Mouse (Mus musculus) embryonic facial prominence, embryonic 12.5 days (tissue): ENCODE results near the gene Ruvbl2. TPM values are rescaled to one million over a fixed set of nuclear protein-coding genes. Genes with fewer than 3 reads are reported as not detected.
"Not testable (repeated sequence)": the region's sequence is repeated elsewhere in the genome, so short reads cannot be mapped to it uniquely, and the experiment has no call there.

Experiments used
- ATAC-seq: fragments of 200-750 bp; cut with Nextera tagmentation; 2 replicates; pipeline ENCODE4 v1.8.0; 2017; ENCODE audit not compliant: insufficient number of reproducible peaks, insufficient read depth, low FRiP score, low TSS enrichment
- H3K27ac ChIP-seq: fragments of 300-500 bp; sonication (generic); 2 replicates; pipeline ENCODE4 v1.5.1; 2016; ENCODE audit warnings: mild to moderate bottlenecking
- H3K27me3 ChIP-seq: fragments of 300-500 bp; sonication (generic); 2 replicates; pipeline ENCODE4 v1.6.1; 2016; ENCODE audit warnings: mild to moderate bottlenecking, moderate library complexity
- H3K36me3 ChIP-seq: fragments of 300-500 bp; sonication (generic); 2 replicates; pipeline ENCODE4 v1.6.1; 2016; ENCODE audit warnings: mild to moderate bottlenecking
- H3K4me1 ChIP-seq: fragments of 300-500 bp; sonication (generic); 2 replicates; pipeline ENCODE4 v1.6.1; 2016
- H3K4me2 ChIP-seq: fragments of 300-500 bp; sonication (generic); replicated peaks from 2 replicates; pipeline ENCODE4 v1.6.1; 2016; ENCODE audit warnings: mild to moderate bottlenecking, moderate library complexity
- H3K4me3 ChIP-seq: fragments of 300-500 bp; sonication (generic); 2 replicates; pipeline ENCODE4 v1.5.1; 2016; ENCODE audit warnings: mild to moderate bottlenecking
- H3K9ac ChIP-seq: fragments of 300-500 bp; sonication (generic); 2 replicates; pipeline ENCODE4 v1.6.1; 2016; ENCODE audit warnings: mild to moderate bottlenecking, moderate library complexity
- H3K9me3 ChIP-seq: fragments of 300-500 bp; sonication (generic); 2 replicates; pipeline ENCODE4 v1.6.1; 2016; ENCODE audit warnings: mild to moderate bottlenecking, moderate library complexity
- WGBS: fragments of 180-500 bp; shearing (Covaris S2); methylation state at CpG from one replicate; pipeline ENCODE4 v1.1.7; 2016; 5-methylcytosine and 5-hydroxymethylcytosine counted together
- polyA plus RNA-seq: library from polyadenylated mRNA; unstranded; fragments of >200 nt; fragmentation: Nextera tagmentation; extraction: Ambion mirVana; gene quantifications from 2 replicates; pipeline ENCODE4 v1.2.1, GENCODE M21; 2016

Gene Ruvbl2
- polyA plus RNA-seq, 1 experiment from 2014 or later, result 151 TPM

DNA sequence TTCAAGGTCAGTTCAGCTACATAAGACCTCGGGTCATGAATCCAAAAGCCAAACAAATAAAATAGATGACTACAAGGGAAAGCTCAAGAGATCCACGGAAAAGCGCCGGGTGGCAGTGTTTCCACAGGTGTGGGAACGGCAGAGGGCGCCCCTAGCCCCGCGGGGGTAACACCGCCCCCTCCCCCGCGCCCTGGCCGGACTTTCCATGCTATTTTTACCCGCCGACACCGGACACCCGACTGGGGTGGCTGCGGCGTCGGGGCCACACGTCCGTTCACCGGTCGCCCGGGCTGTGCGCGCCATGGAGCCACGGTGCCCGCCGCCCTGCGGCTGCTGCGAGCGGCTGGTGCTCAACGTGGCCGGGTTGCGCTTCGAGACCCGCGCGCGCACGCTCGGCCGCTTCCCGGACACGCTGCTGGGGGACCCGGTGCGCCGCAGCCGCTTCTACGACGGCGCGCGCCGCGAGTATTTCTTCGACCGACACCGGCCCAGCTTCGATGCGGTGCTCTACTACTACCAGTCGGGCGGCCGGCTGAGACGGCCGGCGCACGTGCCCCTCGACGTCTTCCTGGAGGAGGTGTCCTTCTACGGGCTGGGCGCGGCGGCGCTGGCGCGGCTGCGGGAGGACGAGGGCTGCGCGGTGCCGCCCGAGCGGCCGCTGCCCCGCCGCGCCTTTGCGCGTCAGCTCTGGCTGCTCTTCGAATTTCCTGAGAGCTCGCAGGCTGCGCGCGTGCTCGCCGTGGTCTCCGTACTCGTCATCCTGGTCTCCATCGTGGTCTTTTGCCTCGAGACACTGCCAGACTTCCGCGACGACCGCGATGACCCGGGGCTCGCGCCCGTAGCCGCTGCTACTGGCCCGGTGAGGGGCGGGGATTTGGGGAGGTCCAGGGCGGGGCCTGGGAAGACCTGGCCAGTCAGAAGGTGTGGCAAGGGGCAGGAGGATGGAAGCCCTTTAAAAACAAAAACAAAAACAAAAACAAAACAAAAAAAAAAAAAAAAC, 31.4 kb downstream of the Ruvbl2 start:
- WGBS, result 2% methylated on average over 113 of the region's 114 CpGs
- Histone ChIP-seq H3K9ac (peak overlapping the region; percentile 33), H3K36me3 (no peaks in the 10 kb centered on the region), H3K4me1 (0 out of 2 replicates have a peak, but pooled peaks cover 4% of the 10 kb centered on the region), H3K9me3 (no peaks in the 10 kb centered on the region), H3K4me2 (peak overlapping the region; percentile 63), H3K4me3 (peak overlapping the region; percentile 40), H3K27ac (no peak overlapping the region), H3K27me3 (peaks cover 66% of the 10 kb centered on the region)
- ATAC-seq, result no peak

DNA sequence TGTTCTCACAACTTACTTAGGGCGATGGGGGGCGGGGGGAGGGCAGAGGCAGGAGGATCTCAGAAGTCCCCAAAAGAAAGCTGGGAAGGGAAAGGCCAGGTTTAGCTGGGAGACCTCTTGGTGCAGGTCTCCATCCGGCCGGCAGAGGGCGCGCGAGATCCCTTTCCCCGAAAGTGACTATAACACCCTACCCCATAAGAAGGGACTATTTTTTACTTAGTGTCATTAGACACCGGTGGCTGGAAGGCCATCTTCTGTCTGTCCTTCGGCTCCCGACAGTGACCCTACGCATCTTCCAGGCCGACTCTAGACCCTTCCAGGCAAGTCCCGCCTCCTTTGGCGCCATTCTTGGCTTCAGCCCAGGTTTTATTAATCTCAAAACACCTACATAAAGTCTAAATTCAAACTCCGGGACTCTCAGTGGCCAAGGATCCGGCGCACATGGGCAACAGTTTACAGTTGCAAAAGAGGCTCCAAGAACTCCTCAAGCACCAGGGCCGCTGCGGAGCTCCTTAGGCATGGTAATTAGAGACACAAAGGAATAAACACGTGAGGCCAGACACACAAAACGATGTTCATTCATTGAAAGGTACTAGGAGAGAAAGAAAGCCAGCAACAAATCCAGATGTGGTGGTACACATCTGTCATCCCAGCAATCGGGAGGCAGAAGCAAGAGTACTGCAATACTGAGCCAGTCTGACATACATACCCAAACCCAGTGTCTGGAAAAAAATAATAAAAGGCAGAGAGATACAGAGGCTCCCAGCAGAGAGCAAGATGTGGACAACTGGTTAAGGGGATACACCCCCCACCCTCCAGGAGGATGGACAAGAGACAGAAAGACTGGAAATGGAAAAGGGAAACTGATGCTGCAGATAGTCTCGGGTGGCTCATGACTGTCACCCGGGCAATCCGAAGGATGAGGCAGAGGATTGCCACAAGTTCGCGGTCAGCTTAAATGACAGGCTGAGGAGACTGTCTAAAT, 32.5 kb downstream of the Ruvbl2 start, which contains the start of gene Kcna7:
Gene Kcna7 (plus strand): TSS at position 563 of the 985 bp plus-strand sequence.
- Histone ChIP-seq H3K4me1 (0 out of 2 replicates have a peak, but pooled peaks cover 4% of the 10 kb centered on the region), H3K4me2 (peak within 1 kb of the TSS; percentile 63), H3K9ac (peak within 1 kb of the TSS; percentile 33), H3K27me3 (peaks cover 56% of the 10 kb centered on the region), H3K4me3 (peak within 1 kb of the TSS; percentile 40), H3K9me3 (no peaks in the 10 kb centered on the region), H3K27ac (no peak within 1 kb of the TSS), H3K36me3 (no peaks in the 10 kb centered on the region)
- no peak for ATAC-seq
- 12% methylated on average over 28 of the region's 28 CpGs for WGBS

DNA sequence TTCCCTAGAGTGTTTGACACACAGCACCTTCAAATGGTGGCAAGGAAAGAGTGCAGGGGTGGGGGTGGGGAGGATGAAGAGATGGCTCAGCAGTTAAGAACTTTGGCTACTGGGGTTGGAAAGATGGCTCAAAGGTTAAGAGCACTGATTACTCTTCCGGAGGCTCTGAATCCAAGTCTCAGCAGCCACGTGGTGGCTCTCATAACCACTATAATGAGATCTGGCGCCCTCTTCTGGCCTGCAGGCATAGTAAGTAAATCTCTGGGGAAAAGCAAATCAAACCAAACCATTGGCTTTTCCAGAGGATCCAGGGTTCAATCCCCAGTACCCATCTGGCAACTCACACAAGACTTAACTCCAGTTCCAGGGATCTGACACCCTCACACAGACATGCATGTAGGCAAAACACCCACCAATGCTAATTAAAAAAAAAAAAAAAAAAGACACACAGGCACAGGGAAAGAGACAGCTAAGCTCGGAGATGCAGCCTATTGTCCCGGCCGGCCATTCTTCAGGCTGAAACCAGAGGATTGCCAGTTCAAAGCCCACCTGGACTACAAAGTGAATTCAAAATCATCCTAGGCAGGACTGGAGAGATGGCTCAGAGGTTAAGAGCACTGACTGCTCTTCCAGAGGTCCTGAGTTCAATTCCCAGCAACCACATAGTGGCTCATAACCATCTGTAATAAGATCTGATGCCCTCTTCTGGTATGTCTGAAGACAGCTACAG, 34.2 kb downstream of the Ruvbl2 start:
- H3K27me3 ChIP-seq, result peaks cover 39% of the 10 kb centered on the region
- 0 out of 2 replicates have a peak, but pooled peaks cover 4% of the 10 kb centered on the region for H3K4me1 ChIP-seq
- no peaks in the 10 kb centered on the region for H3K9me3 ChIP-seq
- no peak overlapping the region for H3K4me3 ChIP-seq
- no peak overlapping the region for H3K27ac ChIP-seq
- no peak overlapping the region for H3K4me2 ChIP-seq
- ATAC-seq, result no peak
- no peak overlapping the region for H3K9ac ChIP-seq
- no peaks in the 10 kb centered on the region for H3K36me3 ChIP-seq
- WGBS, result 44% methylated on average over 6 of the region's 6 CpGs

DNA sequence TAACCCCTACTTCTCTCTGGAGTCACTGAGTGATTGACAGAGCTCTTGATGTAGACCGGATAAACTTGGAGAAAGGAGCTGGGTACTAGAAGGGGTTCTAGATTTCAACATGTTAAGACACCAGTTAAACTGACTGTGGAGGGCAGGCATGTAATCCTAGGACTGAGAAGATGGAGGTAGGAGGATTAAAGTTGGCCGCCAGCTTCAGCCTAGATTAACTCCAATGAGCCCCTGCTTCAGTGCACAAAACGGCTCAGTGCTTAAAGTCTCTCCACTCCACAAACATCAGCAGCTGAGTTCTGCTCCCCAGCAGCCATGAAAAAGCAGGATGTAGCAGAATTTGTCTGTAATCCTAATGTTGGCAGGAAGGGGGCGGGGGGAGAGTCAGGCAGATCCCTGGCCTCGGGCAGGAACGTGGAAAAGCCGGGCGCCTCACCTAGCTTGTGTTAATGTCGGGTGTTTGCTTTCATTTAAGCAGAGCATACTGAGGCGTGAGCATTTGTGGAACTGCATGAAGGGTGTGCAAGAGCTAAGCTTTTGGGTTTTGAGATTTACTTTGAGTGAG, 36.3 kb downstream of the Ruvbl2 start:
- 71% methylated on average over 10 of the region's 10 CpGs for WGBS
- H3K9ac ChIP-seq, result no peak overlapping the region
- H3K4me1 ChIP-seq, result 0 out of 2 replicates have a peak, but pooled peaks cover 4% of the 10 kb centered on the region
- no peaks in the 10 kb centered on the region for H3K36me3 ChIP-seq
- H3K4me2 ChIP-seq, result no peak overlapping the region
- peaks cover 18% of the 10 kb centered on the region for H3K27me3 ChIP-seq
- H3K9me3 ChIP-seq, result no peaks in the 10 kb centered on the region
- H3K4me3 ChIP-seq, result no peak overlapping the region
- 0 out of 2 replicates have a peak overlapping the region, but pooled peaks have one; percentile 41 for H3K27ac ChIP-seq
- ATAC-seq, result no peak

DNA sequence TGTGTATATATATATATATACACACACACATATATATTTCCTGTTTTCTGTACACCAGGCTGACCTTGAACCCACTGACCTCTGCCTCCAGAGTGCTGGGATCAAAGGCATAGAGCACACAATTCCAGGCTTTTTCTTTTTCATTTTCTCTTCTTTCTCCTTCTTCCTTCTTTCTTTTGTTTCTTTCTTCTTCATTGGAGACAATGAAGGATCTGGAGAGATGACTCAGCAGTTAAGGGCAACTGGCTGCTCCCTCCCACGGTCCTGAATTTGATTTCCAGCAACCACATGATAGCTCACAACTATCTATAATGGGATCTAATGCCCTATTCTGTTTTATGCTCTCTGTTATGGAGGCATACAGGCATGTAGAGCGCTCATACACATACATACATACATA, 41.1 kb downstream of the Ruvbl2 start:
- WGBS, result 80% methylated on average over 2 of the region's 2 CpGs
- H3K4me3 ChIP-seq, result no peak overlapping the region
- H3K36me3 ChIP-seq, result peaks cover 8% of the 10 kb centered on the region
- H3K27ac ChIP-seq, result no peak overlapping the region
- H3K9me3 ChIP-seq, result no peaks in the 10 kb centered on the region
- H3K4me1 ChIP-seq, result peaks cover 17% of the 10 kb centered on the region
- H3K27me3 ChIP-seq, result no peaks in the 10 kb centered on the region
- ATAC-seq, result no peak
- H3K4me2 ChIP-seq, result no peak overlapping the region
- H3K9ac ChIP-seq, result no peak overlapping the region

DNA sequence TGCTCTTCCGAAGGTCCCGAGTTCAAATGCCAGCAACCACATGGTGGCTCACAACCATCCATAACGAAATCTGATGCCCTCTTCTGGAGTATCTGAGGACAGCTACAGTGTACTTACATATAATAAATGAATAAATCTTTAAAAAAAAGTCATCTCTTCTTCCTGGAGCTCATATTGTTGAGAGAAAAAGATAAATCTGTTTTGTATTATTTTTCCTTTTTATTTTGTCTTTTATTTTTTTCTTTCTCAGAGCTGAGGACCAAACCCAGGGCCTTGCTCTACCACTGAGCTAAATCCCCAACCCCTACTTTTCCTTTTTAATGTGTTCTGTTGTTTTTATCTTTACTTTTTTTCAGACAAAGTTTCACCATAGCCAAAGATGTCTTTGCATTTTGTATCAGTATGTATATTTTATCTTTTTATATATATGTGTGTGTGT, 41.5 kb downstream of the Ruvbl2 start:
- not testable (repeated sequence) for H3K9ac ChIP-seq, H3K9me3 ChIP-seq, ATAC-seq, H3K27me3 ChIP-seq
- Histone ChIP-seq H3K4me3 (peak overlapping the region; percentile 82), H3K27ac (peak overlapping the region; percentile 99; the same call in 1 of the 2 replicates), H3K36me3 (peaks cover 12% of the 10 kb centered on the region), H3K4me2 (peak overlapping the region; percentile 99), H3K4me1 (peaks cover 17% of the 10 kb centered on the region)
- WGBS, result 9% methylated on average over 3 of the region's 3 CpGs

DNA sequence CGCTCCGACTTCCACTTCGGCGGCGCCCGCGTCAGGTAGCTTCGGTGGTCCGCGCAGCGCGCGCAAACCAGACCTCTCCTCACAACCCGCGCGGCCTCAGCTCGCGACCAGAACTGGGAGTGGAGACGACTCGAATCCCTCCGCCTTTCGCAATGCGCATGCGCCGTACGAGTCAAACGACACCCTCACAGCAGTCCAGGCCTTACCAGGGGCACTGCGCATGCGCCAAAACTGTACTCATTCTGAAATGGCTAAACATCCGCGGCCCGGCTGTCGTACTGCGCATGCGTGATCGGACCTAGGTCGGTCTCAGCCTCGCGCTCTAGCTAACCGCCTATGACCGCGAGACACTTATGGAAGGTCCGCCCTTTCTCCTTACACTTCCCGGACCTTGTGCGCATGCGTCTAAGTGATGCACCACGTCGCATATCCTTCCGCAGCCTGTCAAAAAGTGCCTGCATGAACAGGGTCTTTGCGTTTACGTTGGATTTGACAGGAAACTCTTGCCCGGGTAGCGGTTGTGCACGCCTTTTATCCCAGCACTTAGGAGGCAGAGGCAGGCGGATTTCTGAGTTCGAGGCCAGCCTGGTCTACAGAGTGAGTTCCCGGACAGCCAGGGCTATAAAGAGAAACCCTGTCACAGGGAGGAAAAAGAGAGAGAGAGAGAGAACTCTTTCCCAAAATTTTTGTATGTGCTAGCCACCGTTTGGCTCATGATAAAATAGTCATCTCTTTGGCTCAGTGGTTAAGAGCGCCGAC, 42.1 kb downstream of the Ruvbl2 start, which contains the start of gene Snrnp70:
Gene Snrnp70 (minus strand): TSS at position 165 of the 759 bp plus-strand sequence.
- Histone ChIP-seq H3K4me3 (peak within 1 kb of the TSS; percentile 82), H3K9ac (peak within 1 kb of the TSS; percentile 93), H3K27ac (peak within 1 kb of the TSS; percentile 99), H3K36me3 (peaks cover 16% of the 10 kb centered on the region), H3K4me2 (peak within 1 kb of the TSS; percentile 99), H3K27me3 (no peaks in the 10 kb centered on the region), H3K4me1 (peaks cover 17% of the 10 kb centered on the region), H3K9me3 (no peaks in the 10 kb centered on the region)
- ATAC-seq, result peak; percentile 95
- under 1% methylated on average over 60 of the region's 60 CpGs for WGBS

DNA sequence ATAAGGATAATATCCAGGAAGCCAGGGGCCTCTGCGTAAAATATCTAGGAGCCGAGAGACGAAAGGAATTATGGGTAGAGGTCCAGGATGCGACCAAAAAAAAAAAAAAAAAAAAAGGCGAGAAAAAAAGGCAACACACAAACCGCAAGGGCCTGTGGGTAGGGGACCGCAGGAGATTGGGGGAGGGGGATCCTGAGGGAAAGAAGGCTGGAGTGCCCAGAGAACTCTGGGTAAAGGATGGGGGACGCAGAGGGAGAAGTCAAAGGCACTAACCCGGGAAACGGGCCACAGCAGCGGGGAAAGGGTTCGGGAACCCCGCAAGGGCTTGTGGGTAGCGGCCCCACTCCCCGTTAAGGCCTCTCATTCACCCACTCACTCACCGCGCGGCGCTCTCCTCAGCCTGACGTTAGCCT, 42.8 kb downstream of the Ruvbl2 start:
- Histone ChIP-seq H3K4me3 (peak overlapping the region; percentile 82), H3K4me1 (peaks cover 17% of the 10 kb centered on the region), H3K9ac (peak overlapping the region; percentile 93), H3K36me3 (peaks cover 22% of the 10 kb centered on the region), H3K27ac (peak overlapping the region; percentile 99), H3K27me3 (no peaks in the 10 kb centered on the region), H3K4me2 (peak overlapping the region; percentile 99), H3K9me3 (no peaks in the 10 kb centered on the region)
- under 1% methylated on average over 20 of the region's 20 CpGs for WGBS
- ATAC-seq, result peak; percentile 72

DNA sequence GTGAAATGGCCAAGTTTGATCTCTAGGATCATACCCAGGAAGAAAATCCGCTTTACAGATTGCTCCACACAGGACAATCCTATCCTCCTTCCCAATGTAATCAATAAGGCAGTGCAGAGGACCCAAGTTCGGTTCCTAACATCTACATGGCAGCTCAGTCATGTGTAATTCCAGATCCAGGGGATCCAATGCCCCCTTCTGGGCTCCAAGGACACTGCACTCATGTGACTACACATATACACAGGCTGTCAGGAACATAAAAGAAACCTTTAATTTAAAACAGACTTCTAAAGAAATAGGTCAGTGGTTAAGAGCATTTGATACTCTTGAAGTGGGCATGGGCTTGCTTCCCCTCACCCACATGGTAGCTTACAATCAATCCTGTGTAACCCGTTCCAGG, 51.8 kb downstream of the Ruvbl2 start:
- no peak overlapping the region for H3K9ac ChIP-seq
- no peaks in the 10 kb centered on the region for H3K9me3 ChIP-seq
- no peak overlapping the region for H3K27ac ChIP-seq
- peaks cover 93% of the 10 kb centered on the region for H3K36me3 ChIP-seq
- no peak for ATAC-seq
- no peaks in the 10 kb centered on the region for H3K4me1 ChIP-seq
- no peak overlapping the region for H3K4me2 ChIP-seq
- WGBS, result 75% methylated on average over 3 of the region's 3 CpGs
- no peaks in the 10 kb centered on the region for H3K27me3 ChIP-seq
- no peak overlapping the region for H3K4me3 ChIP-seq

DNA sequence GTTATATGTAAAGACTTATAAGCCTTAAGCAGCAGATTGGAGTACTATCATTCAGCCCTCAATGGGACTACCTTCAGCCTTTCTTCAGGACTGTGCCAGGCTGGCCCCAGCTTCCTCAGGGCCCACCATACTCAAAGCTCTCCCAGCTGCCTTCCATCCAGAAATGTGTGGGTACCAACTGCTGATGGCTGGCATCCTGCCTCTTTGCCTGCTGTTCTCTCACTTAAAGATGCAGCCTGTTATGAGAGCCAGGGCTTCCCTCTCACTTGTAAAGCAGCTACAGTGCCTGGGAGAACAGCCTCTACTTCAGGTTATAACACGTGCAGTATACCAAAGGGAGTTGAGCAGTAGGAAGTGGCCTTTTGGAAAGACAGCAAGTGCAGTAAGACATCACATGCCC, 61.8 kb downstream of the Ruvbl2 start:
- H3K36me3 ChIP-seq, result peaks cover 79% of the 10 kb centered on the region
- no peak overlapping the region for H3K4me3 ChIP-seq
- H3K27ac ChIP-seq, result no peak overlapping the region
- H3K9me3 ChIP-seq, result no peaks in the 10 kb centered on the region
- no peak for ATAC-seq
- H3K9ac ChIP-seq, result no peak overlapping the region
- 90% methylated on average over 1 of the region's 1 CpGs for WGBS
- no peak overlapping the region for H3K4me2 ChIP-seq
- no peaks in the 10 kb centered on the region for H3K27me3 ChIP-seq
- peaks cover 2% of the 10 kb centered on the region for H3K4me1 ChIP-seq
